Mouse (Mus musculus) granulocyte monocyte progenitor cell, adult 5-6 weeks (primary cell): ENCODE results near the gene Asap3. TPM values are rescaled to one million over a fixed set of nuclear protein-coding genes. Genes with fewer than 3 reads are reported as not detected.

Experiments
- ATAC-seq: replicated peaks from 2 replicates; pipeline ENCODE4 v1.8.0; 2016; ENCODE audit warnings: mild to moderate bottlenecking, moderate TSS enrichment, inconsistent platforms; ENCODE audit not compliant: poor library complexity, severe bottlenecking
- total RNA-seq, 2 experiments: library from RNA; stranded (forward) in 1 of 2; stranded (reverse) in 1 of 2; fragments of 200-712, 200-1000 nt in 1 of 2; fragments of >200 nt in 1 of 2; fragmentation: Nextera tagmentation in 1 of 2; gene quantifications; 2 replicates each; pipeline ENCODE4 v1.2.3; 2014 to 2017

The Asap3 gene
- total RNA-seq (2014; fragmentation: Nextera tagmentation), result not detected in 2 replicates
- not detected in 2 replicates for total RNA-seq (2017)

DNA sequence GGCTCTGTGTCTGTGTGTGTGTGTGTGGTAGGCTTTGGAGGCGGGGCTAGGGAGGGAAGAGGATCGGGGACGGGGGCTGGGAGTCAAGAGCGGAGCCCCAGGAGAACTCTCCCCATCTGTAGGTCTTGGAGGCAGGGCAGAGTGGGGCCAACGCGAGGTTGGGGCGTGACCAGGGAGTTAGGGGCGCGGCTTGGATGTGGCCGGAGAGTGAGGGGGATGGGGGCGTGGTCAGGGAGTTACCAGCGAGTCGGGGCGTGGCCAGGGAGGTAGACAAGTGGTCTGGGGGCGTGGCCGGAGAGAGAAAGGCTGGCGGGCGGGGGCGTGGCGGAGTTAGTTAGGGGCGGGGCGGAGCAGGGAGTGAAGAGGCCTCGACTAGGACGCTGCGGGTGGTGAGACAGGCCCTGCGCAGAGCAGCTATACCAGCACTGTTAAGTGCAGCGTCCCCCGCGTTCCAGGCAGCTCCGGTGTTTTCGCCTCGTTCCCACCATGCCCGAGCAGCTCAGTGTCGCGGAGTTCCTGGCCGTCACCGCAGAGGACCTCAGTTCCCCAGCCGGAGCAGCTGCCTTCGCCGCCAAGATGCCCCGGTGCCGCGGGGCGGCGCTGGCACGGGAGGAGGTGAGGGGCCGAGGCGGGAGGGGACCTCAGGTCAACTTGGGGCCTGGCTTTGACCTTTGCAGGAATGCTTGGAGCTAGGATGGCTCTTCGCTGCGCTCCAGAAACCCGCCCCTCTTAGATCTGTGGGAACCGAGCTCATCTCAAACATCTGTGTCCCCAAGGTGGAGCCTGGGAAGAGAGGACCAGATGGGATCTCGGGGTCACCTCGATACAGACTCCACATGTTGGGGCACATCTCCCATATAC is at the start of gene Asap3:
TSS of gene Asap3 (plus strand) at position 333 of the 861 bp plus-strand sequence.
- peak; percentile 94 for ATAC-seq

DNA sequence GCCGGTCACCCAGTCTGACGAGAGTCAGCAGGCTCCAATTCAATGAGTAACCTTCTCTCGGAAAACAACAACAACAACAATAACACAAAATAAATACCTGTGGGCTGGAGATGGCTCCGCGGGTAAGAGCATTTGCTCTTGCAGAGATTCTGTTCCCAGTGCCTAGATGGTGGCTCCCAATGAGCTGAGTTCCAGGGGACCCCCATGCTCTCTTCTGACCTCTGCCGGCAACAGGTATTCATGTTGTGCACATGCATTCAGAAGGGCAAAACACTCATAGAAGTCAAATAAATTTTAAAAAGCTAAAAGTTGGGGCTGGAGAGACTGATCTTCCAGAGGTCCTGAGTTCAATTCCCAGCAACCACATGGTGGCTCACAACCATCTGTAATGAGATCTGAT is 47.7 kb upstream of the Asap3 start:
- ATAC-seq, result no peak

DNA sequence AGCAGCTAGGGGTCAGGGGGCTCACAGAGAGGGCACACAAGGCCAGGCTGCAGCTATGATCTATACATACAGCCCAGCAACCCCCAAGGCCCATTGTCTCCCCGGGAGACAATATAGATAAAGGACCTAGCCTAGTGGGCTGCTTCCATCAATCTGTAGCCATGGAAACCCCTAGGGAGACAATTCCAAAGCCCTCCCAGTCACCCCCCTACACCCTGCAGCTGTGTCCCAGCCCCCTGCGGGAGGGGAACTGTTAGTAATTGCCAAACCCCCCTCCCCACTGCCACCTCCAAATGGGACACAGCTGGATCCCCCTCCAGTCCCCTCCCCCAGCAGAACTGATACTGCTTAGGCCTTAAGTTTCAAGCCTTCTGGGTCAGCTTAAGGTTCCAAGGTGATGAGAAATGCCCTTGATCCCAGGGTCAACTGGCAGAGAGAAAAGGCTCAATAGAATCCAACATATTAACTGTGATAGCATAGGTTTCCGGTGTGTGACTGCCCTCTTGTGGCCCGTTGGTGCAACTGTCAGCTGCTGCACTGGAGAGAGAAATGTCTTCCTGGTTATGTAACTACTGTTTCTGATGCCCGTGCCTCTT is 46.3 kb upstream of the Asap3 start:
- peak; percentile 78 for ATAC-seq

GRCm38 (mm10) chr4:136163448-136163847 is 42.7 kb upstream of the Asap3 start:
- peak; percentile 69 for ATAC-seq

DNA sequence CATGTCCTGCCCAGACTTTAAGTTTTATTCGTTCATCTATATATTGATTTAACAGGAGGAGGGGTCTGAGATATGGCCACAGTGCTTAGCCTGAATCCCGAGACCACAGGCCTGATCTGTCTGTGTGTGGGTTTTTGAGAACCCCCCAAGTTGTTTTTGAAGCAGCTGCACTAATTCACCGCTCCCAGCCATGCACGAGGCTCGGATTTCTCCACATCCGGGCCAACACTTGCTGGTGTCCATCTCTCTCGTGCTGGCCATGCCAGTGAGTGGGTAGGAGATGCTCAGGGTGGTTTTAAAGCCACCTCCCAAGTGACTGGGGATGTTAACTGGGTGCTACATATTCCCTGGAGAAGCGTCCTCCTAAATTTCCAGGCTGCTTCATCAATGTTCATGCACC is 41.2 kb upstream of the Asap3 start:
- ATAC-seq, result no peak

DNA sequence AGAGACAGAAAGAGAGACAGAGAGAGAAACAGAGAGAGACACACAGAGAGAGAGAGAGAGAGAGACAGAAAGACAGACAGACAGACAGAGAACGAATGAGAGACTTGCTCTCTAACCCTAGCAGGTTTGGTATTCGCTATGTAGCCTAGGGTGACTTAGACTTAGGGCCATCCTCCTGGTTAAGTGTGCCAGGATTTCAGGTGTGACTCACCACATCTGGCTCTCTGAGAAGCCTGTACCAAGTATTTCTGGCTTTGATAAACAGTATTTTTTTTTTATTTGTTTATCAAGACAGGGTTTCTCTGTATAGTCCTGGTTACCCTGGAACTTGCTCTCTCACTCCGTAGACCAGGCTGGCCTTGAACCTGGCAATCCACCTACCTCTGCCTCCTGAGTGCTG is 38.5 kb upstream of the Asap3 start:
- no peak for ATAC-seq

- ATAC-seq, result no peak
Measured at GRCm38 (mm10) chr4:136170401-136170800, 35.8 kb upstream of the Asap3 start.

- ATAC-seq, result no peak
Measured at GRCm38 (mm10) chr4:136171455-136171854, 34.7 kb upstream of the Asap3 start.

GRCm38 (mm10) chr4:136172011-136172541 is 34.1 kb upstream of the Asap3 start, which contains the start of gene E2f2:
Gene E2f2, plus strand, starts transcription at chr4:136172394.
- peak; percentile 31 for ATAC-seq

DNA sequence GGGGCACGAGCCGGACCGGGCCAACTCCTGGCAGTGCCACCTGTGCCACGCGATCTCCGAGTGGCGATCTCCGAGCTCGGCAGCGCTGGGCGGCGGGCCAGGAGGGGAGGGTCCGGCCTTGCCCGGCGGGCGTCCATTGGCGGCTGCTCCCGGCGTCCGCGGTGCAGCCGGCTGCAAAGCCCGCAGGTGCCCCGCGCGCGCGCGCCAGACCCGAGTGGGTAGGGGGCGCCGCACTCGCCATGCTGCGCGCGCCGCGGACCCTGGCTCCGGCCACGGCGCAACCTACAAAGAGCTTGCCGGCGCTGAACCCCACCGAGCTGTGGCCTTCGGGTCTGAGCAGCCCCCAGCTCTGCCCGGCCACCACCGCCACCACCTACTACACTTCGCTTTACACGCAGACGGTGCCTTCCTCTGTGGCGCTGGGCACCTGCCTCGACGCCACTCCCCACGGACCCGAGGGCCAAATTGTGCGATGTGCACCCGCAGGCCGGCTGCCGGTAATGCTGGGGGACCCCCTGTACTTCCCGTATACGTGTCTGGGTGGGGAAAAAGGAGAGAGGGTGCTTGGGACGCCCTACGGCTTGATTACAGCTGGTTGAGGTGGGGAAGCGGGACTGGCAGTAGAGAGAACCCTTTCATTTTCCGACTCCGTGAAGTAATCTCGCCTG is 33.5 kb upstream of the Asap3 start:
- peak; percentile 32 for ATAC-seq

- no peak for ATAC-seq
Measured at GRCm38 (mm10) chr4:136173210-136173715, 32.9 kb upstream of the Asap3 start.

DNA sequence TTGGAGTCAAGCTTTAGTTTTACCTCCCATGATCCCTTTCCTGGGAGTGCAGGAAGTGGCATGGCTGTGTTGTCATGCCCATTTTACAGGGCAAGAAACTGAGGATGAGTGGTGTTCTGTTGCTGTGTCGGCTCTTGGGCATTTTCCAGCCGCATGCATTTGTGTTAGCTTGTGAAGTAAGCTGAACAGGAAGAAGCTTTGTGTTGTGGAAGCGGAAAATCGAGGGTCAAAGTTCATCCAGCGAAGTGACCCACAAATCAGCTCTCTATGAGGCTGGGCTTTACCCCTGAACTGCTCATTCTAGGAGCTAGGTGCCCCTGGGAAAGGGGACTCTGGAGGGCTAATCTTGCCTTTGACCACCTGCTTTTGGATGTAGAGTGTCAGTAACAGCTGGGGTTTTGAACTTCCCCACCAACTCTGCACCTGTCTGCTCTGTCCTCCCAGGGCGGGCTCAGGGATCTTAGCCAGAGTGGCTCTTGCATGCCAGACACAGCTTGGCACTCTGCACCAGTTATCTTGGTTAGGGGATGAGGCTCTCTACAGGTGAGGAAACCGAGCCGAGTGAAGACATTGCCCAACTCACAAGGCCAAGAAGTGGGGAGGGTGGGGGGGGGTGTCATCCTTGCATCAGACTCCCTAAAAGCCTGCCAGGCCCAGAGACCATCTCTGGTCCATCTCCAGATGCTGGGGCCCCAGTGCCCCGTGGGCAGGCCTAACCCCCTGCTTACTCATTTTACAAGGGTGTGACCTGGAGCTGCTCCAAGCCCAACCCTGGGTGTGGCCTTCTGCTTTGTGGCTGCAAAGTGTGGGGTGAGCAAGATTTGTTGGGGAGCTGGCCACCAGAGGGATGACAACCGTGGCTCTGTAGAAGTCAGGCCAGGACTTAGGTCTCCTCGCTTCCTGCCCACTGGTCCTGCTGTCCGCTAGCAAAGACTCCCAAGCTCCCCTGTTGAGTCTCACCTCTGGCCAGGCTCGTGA is 31.7 kb upstream of the Asap3 start:
- peak; percentile 35 for ATAC-seq

GRCm38 (mm10) chr4:136176022-136176552 is 30.1 kb upstream of the Asap3 start:
- ATAC-seq, result no peak

GRCm38 (mm10) chr4:136177244-136177611 is 28.9 kb upstream of the Asap3 start:
- ATAC-seq, result no peak

DNA sequence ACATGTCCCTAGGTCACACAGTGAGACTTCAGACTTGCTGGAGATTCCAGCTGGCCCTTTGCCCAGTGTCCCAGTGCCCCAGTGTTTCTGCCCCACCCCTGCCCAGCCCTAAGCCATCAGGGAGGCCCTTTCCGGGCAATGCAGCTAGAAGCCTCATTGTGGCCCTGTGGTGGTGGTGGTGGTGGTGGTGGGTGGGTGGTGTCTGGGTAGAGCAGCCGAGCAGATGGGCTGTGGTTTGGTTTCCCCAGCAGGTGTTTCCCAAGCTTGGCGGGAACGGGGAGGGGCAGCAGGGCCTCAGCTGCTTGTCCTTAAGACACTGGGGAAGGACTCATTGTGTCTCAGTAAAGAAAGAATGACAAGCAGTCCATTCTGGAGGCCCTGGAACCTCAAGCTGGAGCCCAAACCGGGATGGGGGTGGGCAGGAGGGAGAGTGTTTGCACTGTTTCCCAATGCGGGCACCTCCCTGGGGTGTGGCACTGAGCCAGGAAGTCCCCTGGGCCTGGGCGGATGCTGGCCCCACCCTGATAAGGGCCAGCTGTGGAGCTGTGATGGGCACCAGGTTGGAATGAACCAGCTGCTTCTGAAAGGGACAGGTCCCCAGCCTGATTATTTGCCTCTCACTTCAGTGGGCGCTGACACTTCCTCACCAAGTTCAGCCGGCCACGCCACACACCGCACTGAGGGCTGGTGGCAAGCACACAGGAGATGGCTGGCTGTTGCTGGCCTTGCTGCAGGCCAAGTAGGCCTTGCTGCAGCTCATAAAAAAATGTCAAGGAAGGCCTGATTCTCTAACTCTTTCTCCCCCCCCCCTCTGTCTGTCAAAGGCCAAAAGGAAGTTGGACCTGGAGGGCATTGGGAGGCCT is 28.3 kb upstream of the Asap3 start:
- peak; percentile 49 for ATAC-seq

DNA sequence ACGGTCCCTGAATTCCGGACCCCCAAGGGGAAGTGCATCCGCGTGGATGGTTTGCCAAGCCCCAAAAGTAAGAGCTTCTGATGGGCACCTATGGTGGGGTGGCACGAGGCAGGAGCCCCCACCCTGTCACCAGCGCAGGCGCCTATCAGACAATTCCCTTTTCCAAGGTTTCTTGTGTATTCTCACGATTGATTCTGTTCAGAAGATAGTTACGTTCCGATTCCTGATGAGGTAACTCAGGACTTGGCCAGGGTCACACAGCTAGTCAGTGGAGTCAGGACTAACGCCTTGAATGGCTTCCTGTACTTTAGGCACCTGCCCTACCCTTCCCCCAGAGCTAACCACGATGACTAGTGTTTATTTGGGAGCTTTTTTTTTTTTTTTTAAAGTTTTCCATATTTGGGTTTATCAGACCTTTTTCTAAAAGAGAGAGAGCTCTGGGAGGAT is 27.7 kb upstream of the Asap3 start:
- 0 out of 2 replicates have a peak, but pooled peaks have one; percentile 1 for ATAC-seq

GRCm38 (mm10) chr4:136179456-136179855 is 26.7 kb upstream of the Asap3 start:
- ATAC-seq, result peak; percentile 43

GRCm38 (mm10) chr4:136179998-136180397 is 26.2 kb upstream of the Asap3 start:
- peak; percentile 56 for ATAC-seq
